Mouse (Mus musculus): ENCODE results near the gene Psg22.

DNA sequence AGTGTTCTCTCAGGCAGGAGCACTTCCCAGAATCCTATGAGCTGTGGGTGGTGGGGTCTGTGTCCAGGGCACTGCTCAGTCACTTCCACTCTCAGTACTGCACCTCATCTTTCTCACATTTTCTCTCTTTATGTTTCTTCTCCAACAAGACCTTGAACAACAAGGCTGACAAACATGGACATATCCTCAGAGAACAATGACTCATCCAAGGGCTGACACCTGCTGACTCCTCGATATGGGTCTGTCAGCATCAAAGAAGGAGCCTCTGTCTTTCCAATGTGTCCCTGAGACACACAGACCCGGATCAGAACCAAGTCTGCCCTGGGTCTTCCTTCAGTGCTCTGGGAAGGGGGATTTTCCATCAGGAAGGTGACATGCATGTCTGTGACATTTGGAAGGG is 31.8 kb upstream of the Psg22 start, which contains the start of gene Psg20:
- TF ChIP-seq USF1 (IDR thresholded peaks at IDR 0.05; ENCODE audit: low read depth) (no peak), MYOD1 (IDR thresholded peaks at IDR 0.05; ENCODE audit: control insufficient read depth, insufficient read length, low read depth) (no peak), CEBPB (IDR thresholded peaks at IDR 0.05; ENCODE audit: low read depth) (no peak), CTCF (IDR thresholded peaks at IDR 0.05; ENCODE audit: control insufficient read depth, insufficient read depth, insufficient read length) (no peak), MAX (IDR thresholded peaks at IDR 0.05) (no peak), MYOG (IDR thresholded peaks at IDR 0.05; ENCODE audit: control insufficient read depth, extremely low read depth, insufficient read length) (no peak)

All from C2C12 (cell line).